Mouse (Mus musculus) forebrain, embryonic 14.5 days (tissue): ENCODE measurements at regions not wholly inside any gene's neighbourhood (a gene's known extent, or its start where the extent isn't known, plus 50 kb on each side); places are given as distances from the start of the nearest gene placed in this dataset.

Source experiments
- ATAC-seq: fragments of 200-750 bp; cut with Nextera tagmentation; 2 replicates; pipeline ENCODE4 v1.8.0; 2017; ENCODE audit warnings: mild to moderate bottlenecking, moderate library complexity
- DNase-seq: peaks from one replicate; pipeline ENCODE4 v3.0.0-alpha.2; 2015; ENCODE audit warnings: low spot score
- H3K27ac ChIP-seq: fragments of 300-500 bp; sonication (generic); 2 replicates; pipeline ENCODE4 v1.5.1; 2014; ENCODE audit warnings: low read depth, mild to moderate bottlenecking, control low read depth, low read length, moderate library complexity
- H3K27me3 ChIP-seq: fragments of 300-500 bp; sonication (generic); replicated peaks from 2 replicates; pipeline ENCODE4 v1.6.1; 2014; ENCODE audit warnings: low read length, control low read depth, mixed read lengths; ENCODE audit not compliant: control insufficient read depth, insufficient read depth
- H3K36me3 ChIP-seq: fragments of 300-500 bp; sonication (generic); 2 replicates; pipeline ENCODE4 v1.6.1; 2014; ENCODE audit warnings: low read length, control low read depth; ENCODE audit not compliant: control insufficient read depth, insufficient read depth
- H3K4me1 ChIP-seq: fragments of 300-500 bp; sonication (generic); 2 replicates; pipeline ENCODE4 v1.6.1; 2014; ENCODE audit warnings: antibody characterized with exemption, low read length, control low read depth; ENCODE audit not compliant: control insufficient read depth, insufficient read depth
- H3K4me2 ChIP-seq: fragments of 300-500 bp; sonication (generic); 2 replicates; pipeline ENCODE4 v1.6.1; 2014; ENCODE audit warnings: mild to moderate bottlenecking, control low read depth, low read length
- H3K4me3 ChIP-seq: fragments of 300-500 bp; sonication (generic); 2 replicates; pipeline ENCODE4 v1.5.1; 2014; ENCODE audit warnings: low read depth, low read length, control low read depth
- H3K9ac ChIP-seq: fragments of 300-500 bp; sonication (generic); 2 replicates; pipeline ENCODE4 v1.6.1; 2014; ENCODE audit warnings: mild to moderate bottlenecking, low read length, control low read depth, moderate library complexity
- H3K9me3 ChIP-seq: fragments of 300-500 bp; sonication (generic); replicated peaks from 2 replicates; pipeline ENCODE4 v1.6.1; 2016; ENCODE audit warnings: low read length, control low read depth, mixed read lengths; ENCODE audit not compliant: control insufficient read depth
- WGBS: fragments of 180-500 bp; shearing (Covaris S2); extraction: QIAGEN DNeasy Blood & Tissue Kit; methylation state at CpG from one replicate; pipeline ENCODE4 v1.1.7; 2014; 5-methylcytosine and 5-hydroxymethylcytosine counted together

- H3K9ac ChIP-seq: no peak overlapping the region
- H3K4me1 ChIP-seq: no peaks in the 10 kb centered on the region; the same call in 1 of the 2 replicates
- H3K9me3 ChIP-seq: no peaks in the 10 kb centered on the region
- ATAC-seq (no peak), DNase-seq (peak; percentile 37)
- 22% methylated on average over 4 of the region's 4 CpGs for whole genome bisulfite sequencing
- H3K27me3 ChIP-seq: no peaks in the 10 kb centered on the region
- H3K4me3 ChIP-seq: no peak overlapping the region
- H3K36me3 ChIP-seq: no peaks in the 10 kb centered on the region
- no peak overlapping the region for H3K4me2 ChIP-seq
- H3K27ac ChIP-seq: no peak overlapping the region
Measured at GRCm38 (mm10) chr5:68877574-68878171, 463.8 kb downstream of the Kctd8 start.

- no peak overlapping the region for H3K9ac ChIP-seq
- H3K27ac ChIP-seq: no peak overlapping the region
- H3K9me3 ChIP-seq: no peaks in the 10 kb centered on the region
- no peak for ATAC-seq
- no peak for DNase-seq
- H3K4me1 ChIP-seq: no peaks in the 10 kb centered on the region
- no peaks in the 10 kb centered on the region for H3K27me3 ChIP-seq
- no peaks in the 10 kb centered on the region for H3K36me3 ChIP-seq
- WGBS: 83% methylated on average over 2 of the region's 2 CpGs
- no peak overlapping the region for H3K4me3 ChIP-seq
- H3K4me2 ChIP-seq: no peak overlapping the region
Measured at GRCm38 (mm10) chr5:68871396-68871795, 470.1 kb downstream of the Kctd8 start.
